Mouse (Mus musculus) limb, embryonic 14.5 days (tissue): Measurements from ENCODE around the gene Phkg2. TPM values are rescaled to one million over a fixed set of nuclear protein-coding genes. Genes with fewer than 3 reads are reported as not detected.
"Not testable (repeated sequence)": the region's sequence is repeated elsewhere in the genome, so short reads cannot be mapped to it uniquely, and the experiment has no call there.

ENCODE experiments used
- ATAC-seq: fragments of 200-750 bp; cut with Nextera tagmentation; 2 replicates; pipeline ENCODE4 v1.8.0; 2017; ENCODE audit warnings: low read depth, moderate number of reproducible peaks, moderate TSS enrichment; ENCODE audit not compliant: low FRiP score
- DNase-seq: peaks from one replicate; pipeline ENCODE4 v3.0.0-alpha.2; 2015; ENCODE audit warnings: low spot score
- H3K27ac ChIP-seq: fragments of 300-500 bp; sonication (generic); replicated peaks from 2 replicates; pipeline ENCODE4 v1.5.1; 2014; ENCODE audit warnings: low read depth, mild to moderate bottlenecking, low read length, moderate library complexity, mixed read lengths
- H3K27me3 ChIP-seq: fragments of 300-500 bp; sonication (generic); 2 replicates; pipeline ENCODE4 v1.6.1; 2014; ENCODE audit warnings: low read length, mixed read lengths; ENCODE audit not compliant: control insufficient read depth, insufficient read depth
- H3K36me3 ChIP-seq: fragments of 300-500 bp; sonication (generic); 2 replicates; pipeline ENCODE4 v1.6.1; 2014; ENCODE audit warnings: mild to moderate bottlenecking, low read length, moderate library complexity, mixed read lengths; ENCODE audit not compliant: control insufficient read depth, insufficient read depth
- H3K4me1 ChIP-seq: fragments of 300-500 bp; sonication (generic); 2 replicates; pipeline ENCODE4 v1.6.1; 2014; ENCODE audit warnings: antibody characterized with exemption, low read length, mixed read lengths; ENCODE audit not compliant: control insufficient read depth, insufficient read depth
- H3K4me2 ChIP-seq: fragments of 300-500 bp; sonication (generic); replicated peaks from 2 replicates; pipeline ENCODE4 v1.6.1; 2014; ENCODE audit warnings: low read depth, mild to moderate bottlenecking, low read length, moderate library complexity; ENCODE audit not compliant: severe bottlenecking
- H3K4me3 ChIP-seq: fragments of 300-500 bp; sonication (generic); replicated peaks from 2 replicates; pipeline ENCODE4 v1.5.1; 2014; ENCODE audit warnings: low read length
- H3K9ac ChIP-seq: fragments of 300-500 bp; sonication (generic); 2 replicates; pipeline ENCODE4 v1.6.1; 2014; ENCODE audit warnings: mild to moderate bottlenecking, low read depth, low read length, moderate library complexity; ENCODE audit not compliant: severe bottlenecking
- H3K9me3 ChIP-seq: fragments of 300-500 bp; sonication (generic); 2 replicates; pipeline ENCODE4 v1.6.1; 2016; ENCODE audit warnings: low read length; ENCODE audit not compliant: control insufficient read depth
- POLR2A ChIP-seq: fragments of 200-500 bp; IDR thresholded peaks from 2 replicates; pipeline ENCODE4 v1.8.0; 2012; ENCODE audit warnings: inconsistent platforms, mild to moderate bottlenecking, moderate library complexity, borderline replicate concordance; ENCODE audit not compliant: insufficient read depth, insufficient read length; ENCODE audit errors: extremely low read depth
- WGBS: fragments of 180-500 bp; shearing (Covaris S2); extraction: QIAGEN DNeasy Blood & Tissue Kit; methylation state at CpG from one replicate; pipeline ENCODE4 v1.1.7; 2014; 5-methylcytosine and 5-hydroxymethylcytosine counted together
- polyA plus RNA-seq, 2 experiments: library from polyadenylated mRNA; depleted of rRNA in 1 of 2; stranded (reverse) in 1 of 2; unstranded in 1 of 2; fragments of >200 nt; fragmentation: Nextera tagmentation in 1 of 2; extraction: Ambion mirVana in 1 of 2; gene quantifications; 2 replicates each; pipeline versions ENCODE4 v1.2.1 to v1.2.3; 2012 to 2014

Phkg2 gene
- polyA plus RNA-seq, 2 experiments: 36.3 to 99.1 TPM

GRCm38 (mm10) chr7:127617962-127618361 is 44.8 kb downstream of the Phkg2 start:
- DNase-seq (no peak), ATAC-seq (no peak)
- 48% methylated on average over 2 of the region's 2 CpGs for WGBS
- H3K27ac ChIP-seq: no peak overlapping the region
- H3K4me3 ChIP-seq: no peak overlapping the region
- peaks cover 10% of the 10 kb centered on the region; the same call in 1 of the 2 replicates for H3K4me1 ChIP-seq
- TF ChIP-seq POLR2A: no peak
- no peak overlapping the region for H3K9ac ChIP-seq
- H3K27me3 ChIP-seq: no peaks in the 10 kb centered on the region
- H3K9me3 ChIP-seq: no peaks in the 10 kb centered on the region
- no peaks in the 10 kb centered on the region for H3K36me3 ChIP-seq
- H3K4me2 ChIP-seq: no peak overlapping the region

DNA sequence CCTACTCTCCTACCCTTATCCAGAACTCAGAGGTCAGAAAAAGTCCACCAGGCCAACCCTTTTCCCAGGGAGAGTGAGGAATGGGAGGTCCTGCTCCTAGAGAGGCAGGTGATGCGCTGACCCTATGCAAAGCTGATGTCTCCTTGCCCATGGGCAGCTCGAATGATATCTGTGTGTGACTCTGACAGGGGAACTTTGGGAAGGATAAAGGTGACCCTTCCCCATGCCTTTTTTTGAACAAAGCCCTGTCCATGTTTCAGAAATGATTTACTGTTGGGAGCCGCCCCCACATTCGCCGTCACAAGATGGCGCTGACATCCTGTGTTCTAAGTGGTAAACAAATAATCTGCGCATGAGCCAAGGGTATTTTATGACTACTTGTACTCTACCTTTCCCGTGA is 45.3 kb downstream of the Phkg2 start:
- not testable (repeated sequence) for H3K4me1 ChIP-seq, ATAC-seq, H3K4me2 ChIP-seq, H3K27me3 ChIP-seq, H3K27ac ChIP-seq, DNase-seq, H3K36me3 ChIP-seq, H3K9ac ChIP-seq, H3K4me3 ChIP-seq, H3K9me3 ChIP-seq
- WGBS: 87% methylated on average over 7 of the region's 8 CpGs

- Histone ChIP-seq H3K4me1 (no peaks in the 10 kb centered on the region), H3K9me3 (no peaks in the 10 kb centered on the region), H3K27ac (no peak overlapping the region), H3K9ac (no peak overlapping the region), H3K36me3 (no peaks in the 10 kb centered on the region), H3K4me2 (no peak overlapping the region), H3K4me3 (no peak overlapping the region), H3K27me3 (no peaks in the 10 kb centered on the region)
- ATAC-seq (no peak), DNase-seq (no peak)
- no peak for TF ChIP-seq POLR2A
- WGBS: 96% methylated on average over 7 of the region's 7 CpGs
Measured at GRCm38 (mm10) chr7:127626039-127626438, 52.9 kb downstream of the Phkg2 start.

GRCm38 (mm10) chr7:127626471-127626870 is 53.3 kb downstream of the Phkg2 start:
- no peaks in the 10 kb centered on the region for H3K4me1 ChIP-seq
- TF ChIP-seq POLR2A: no peak
- H3K9me3 ChIP-seq: no peaks in the 10 kb centered on the region
- H3K4me3 ChIP-seq: no peak overlapping the region
- DNase-seq: no peak
- H3K9ac ChIP-seq: no peak overlapping the region
- no peaks in the 10 kb centered on the region for H3K36me3 ChIP-seq
- no peak overlapping the region for H3K4me2 ChIP-seq
- H3K27me3 ChIP-seq: no peaks in the 10 kb centered on the region
- no peak for ATAC-seq
- 82% methylated on average over 4 of the region's 4 CpGs for WGBS
- no peak overlapping the region for H3K27ac ChIP-seq

- no peak for TF ChIP-seq POLR2A
- DNase-seq: no peak
- WGBS: 77% methylated on average over 5 of the region's 5 CpGs
Measured at GRCm38 (mm10) chr7:127628646-127629045, 55.5 kb downstream of the Phkg2 start.

DNA sequence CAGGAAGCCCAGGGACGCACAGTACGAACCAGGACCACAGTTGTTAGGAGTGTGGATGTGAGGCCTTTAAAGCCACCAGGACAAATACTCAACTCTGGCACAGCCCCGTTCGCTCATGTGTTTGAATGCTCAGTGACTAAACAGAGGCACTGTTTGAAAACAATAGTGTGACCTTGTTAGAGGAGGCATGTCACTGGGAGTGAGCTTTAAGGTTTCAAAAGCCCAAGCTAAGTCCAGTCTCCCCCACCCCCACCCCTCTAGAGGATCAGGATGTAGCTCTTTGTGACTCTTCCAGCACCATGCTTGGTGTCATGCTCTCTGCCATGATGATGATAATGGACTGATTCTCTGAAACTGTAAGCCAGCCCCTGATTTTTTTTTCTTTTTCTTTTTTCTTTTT is 58.3 kb downstream of the Phkg2 start:
- Histone ChIP-seq H3K9me3 (no peaks in the 10 kb centered on the region), H3K4me1 (0 out of 2 replicates have a peak, but pooled peaks cover under 1% of the 10 kb centered on the region), H3K4me2 (no peak overlapping the region), H3K9ac (no peak overlapping the region), H3K27ac (no peak overlapping the region), H3K27me3 (no peaks in the 10 kb centered on the region), H3K36me3 (no peaks in the 10 kb centered on the region), H3K4me3 (no peak overlapping the region)
- 92% methylated on average over 4 of the region's 4 CpGs for WGBS
- no peak for TF ChIP-seq POLR2A
- DNase-seq (no peak), ATAC-seq (no peak)

More at GRCm38 (mm10) chr7:127628646-127629045, 55.5 kb downstream of the Phkg2 start:
- Histone ChIP-seq H3K4me3 (no peak overlapping the region), H3K9ac (no peak overlapping the region), H3K4me1 (no peaks in the 10 kb centered on the region), H3K4me2 (no peak overlapping the region), H3K27me3 (no peaks in the 10 kb centered on the region), H3K36me3 (no peaks in the 10 kb centered on the region), H3K9me3 (no peaks in the 10 kb centered on the region), H3K27ac (no peak overlapping the region)
- ATAC-seq: no peak

Other genes starting within 250 kb of the Phkg2 start
- gene Zfp768, start 227.8 kb upstream of the Phkg2 start, polyA plus RNA-seq (2012; rRNA removed): 38.4 and 51.9 TPM in 2 replicates
- 5.5 and 5.9 TPM in 2 replicates for gene Zfp768, start 227.8 kb upstream of the Phkg2 start, polyA plus RNA-seq (2014; fragmentation: Nextera tagmentation; extraction: Ambion mirVana)
- gene Zfp747, start 197.3 kb upstream of the Phkg2 start, polyA plus RNA-seq (2012; rRNA removed): 7.3 and 8.0 TPM in 2 replicates
- gene Zfp747, start 197.3 kb upstream of the Phkg2 start, polyA plus RNA-seq (2014; fragmentation: Nextera tagmentation; extraction: Ambion mirVana): 7.0 and 7.2 TPM in 2 replicates
- 3.5 and 3.9 TPM in 2 replicates for gene 9130019O22Rik, start 186.2 kb upstream of the Phkg2 start, polyA plus RNA-seq (2012; rRNA removed)
- gene 9130019O22Rik, start 186.2 kb upstream of the Phkg2 start, polyA plus RNA-seq (2014; fragmentation: Nextera tagmentation; extraction: Ambion mirVana): 4.5 and 6.4 TPM in 2 replicates
- gene E430018J23Rik, start 179.7 kb upstream of the Phkg2 start, polyA plus RNA-seq (2012; rRNA removed): 8.8 and 11.6 TPM in 2 replicates
- 7.3 and 10.1 TPM in 2 replicates for gene E430018J23Rik, start 179.7 kb upstream of the Phkg2 start, polyA plus RNA-seq (2014; fragmentation: Nextera tagmentation; extraction: Ambion mirVana)
- gene Zfp764, start 166.5 kb upstream of the Phkg2 start, polyA plus RNA-seq (2012; rRNA removed): 7.8 and 8.8 TPM in 2 replicates
- gene Zfp764, start 166.5 kb upstream of the Phkg2 start, polyA plus RNA-seq (2014; fragmentation: Nextera tagmentation; extraction: Ambion mirVana): 8.4 and 9.1 TPM in 2 replicates
- 18.6 and 24.8 TPM in 2 replicates for gene Zfp688, start 151.3 kb upstream of the Phkg2 start, polyA plus RNA-seq (2012; rRNA removed)
- gene Zfp688, start 151.3 kb upstream of the Phkg2 start, polyA plus RNA-seq (2014; fragmentation: Nextera tagmentation; extraction: Ambion mirVana): 24.3 and 25.2 TPM in 2 replicates
- 10.2 and 14.7 TPM in 2 replicates for gene Zfp689, start 124.2 kb upstream of the Phkg2 start, polyA plus RNA-seq (2012; rRNA removed)
- gene Zfp689, start 124.2 kb upstream of the Phkg2 start, polyA plus RNA-seq (2014; fragmentation: Nextera tagmentation; extraction: Ambion mirVana): 7.7 and 10.5 TPM in 2 replicates
- gene Prr14, start 113.7 kb upstream of the Phkg2 start, polyA plus RNA-seq (2012; rRNA removed): 65.8 and 86.0 TPM in 2 replicates
- gene Prr14, start 113.7 kb upstream of the Phkg2 start, polyA plus RNA-seq (2014; fragmentation: Nextera tagmentation; extraction: Ambion mirVana): 43.7 and 49.7 TPM in 2 replicates
- 49.8 and 57.2 TPM in 2 replicates for gene Fbrs, start 94.1 kb upstream of the Phkg2 start, polyA plus RNA-seq (2012; rRNA removed)
- gene Fbrs, start 94.1 kb upstream of the Phkg2 start, polyA plus RNA-seq (2014; fragmentation: Nextera tagmentation; extraction: Ambion mirVana): 17.3 and 21.1 TPM in 2 replicates
- gene Srcap, start 61.4 kb upstream of the Phkg2 start, polyA plus RNA-seq (2012; rRNA removed): 21.4 and 37.2 TPM in 2 replicates
- gene Srcap, start 61.4 kb upstream of the Phkg2 start, polyA plus RNA-seq (2014; fragmentation: Nextera tagmentation; extraction: Ambion mirVana): 44.1 and 54.8 TPM in 2 replicates
- 17.4 and 19.6 TPM in 2 replicates for gene Gm42715, start 53.8 kb upstream of the Phkg2 start, polyA plus RNA-seq (2012; rRNA removed)
- gene Gm42715, start 53.8 kb upstream of the Phkg2 start, polyA plus RNA-seq (2014; fragmentation: Nextera tagmentation; extraction: Ambion mirVana): 15.0 and 17.0 TPM in 2 replicates
- gene Tmem265, start 11.9 kb upstream of the Phkg2 start, polyA plus RNA-seq (2012; rRNA removed): 2.4 and 4.5 TPM in 2 replicates
- gene Tmem265, start 11.9 kb upstream of the Phkg2 start, polyA plus RNA-seq (2014; fragmentation: Nextera tagmentation; extraction: Ambion mirVana): 7.1 and 9.3 TPM in 2 replicates
- gene Ccdc189, start 15.3 kb downstream of the Phkg2 start, polyA plus RNA-seq (2012; rRNA removed): 9.7 and 10.6 TPM in 2 replicates
- 5.4 and 8.1 TPM in 2 replicates for gene Ccdc189, start 15.3 kb downstream of the Phkg2 start, polyA plus RNA-seq (2014; fragmentation: Nextera tagmentation; extraction: Ambion mirVana)
- 49.1 and 51.9 TPM in 2 replicates for gene Rnf40, start 15.4 kb downstream of the Phkg2 start, polyA plus RNA-seq (2012; rRNA removed)
- gene Rnf40, start 15.4 kb downstream of the Phkg2 start, polyA plus RNA-seq (2014; fragmentation: Nextera tagmentation; extraction: Ambion mirVana): 42.5 and 49.5 TPM in 2 replicates
- 23.8 and 24.5 TPM in 2 replicates for gene Zfp629, start 42.5 kb downstream of the Phkg2 start, polyA plus RNA-seq (2012; rRNA removed)
- gene Zfp629, start 42.5 kb downstream of the Phkg2 start, polyA plus RNA-seq (2014; fragmentation: Nextera tagmentation; extraction: Ambion mirVana): 13.9 and 19.2 TPM in 2 replicates
- 74.7 and 90.0 TPM in 2 replicates for gene Bcl7c, start 135.6 kb downstream of the Phkg2 start, polyA plus RNA-seq (2012; rRNA removed)
- gene Bcl7c, start 135.6 kb downstream of the Phkg2 start, polyA plus RNA-seq (2014; fragmentation: Nextera tagmentation; extraction: Ambion mirVana): 95.4 and 102 TPM in 2 replicates
- gene Ctf1, start 139.4 kb downstream of the Phkg2 start, polyA plus RNA-seq (2012; rRNA removed): 53.6 and 82.9 TPM in 2 replicates
- 34.9 and 41.6 TPM in 2 replicates for gene Ctf1, start 139.4 kb downstream of the Phkg2 start, polyA plus RNA-seq (2014; fragmentation: Nextera tagmentation; extraction: Ambion mirVana)
- 0.03 TPM in 1 of 2 replicates, not detected in the other for gene Ctf2, start 158.8 kb downstream of the Phkg2 start, polyA plus RNA-seq (2012; rRNA removed)
- 0.22 and 0.34 TPM in 2 replicates for gene Ctf2, start 158.8 kb downstream of the Phkg2 start, polyA plus RNA-seq (2014; fragmentation: Nextera tagmentation; extraction: Ambion mirVana)
- gene Fbxl19, start 171.2 kb downstream of the Phkg2 start, polyA plus RNA-seq (2012; rRNA removed): 64.5 and 81.3 TPM in 2 replicates
- 4.4 and 6.8 TPM in 2 replicates for gene Fbxl19, start 171.2 kb downstream of the Phkg2 start, polyA plus RNA-seq (2014; fragmentation: Nextera tagmentation; extraction: Ambion mirVana)
- gene Orai3, start 196.5 kb downstream of the Phkg2 start, polyA plus RNA-seq (2012; rRNA removed): 22.8 and 29.6 TPM in 2 replicates
- gene Orai3, start 196.5 kb downstream of the Phkg2 start, polyA plus RNA-seq (2014; fragmentation: Nextera tagmentation; extraction: Ambion mirVana): 10.5 and 11.6 TPM in 2 replicates
- 29.7 and 31.8 TPM in 2 replicates for gene Setd1a, start 203.3 kb downstream of the Phkg2 start, polyA plus RNA-seq (2012; rRNA removed)
- gene Setd1a, start 203.3 kb downstream of the Phkg2 start, polyA plus RNA-seq (2014; fragmentation: Nextera tagmentation; extraction: Ambion mirVana): 27.3 and 32.0 TPM in 2 replicates
- 0.44 and 0.61 TPM in 2 replicates for gene Gm49388, start 212.3 kb downstream of the Phkg2 start, polyA plus RNA-seq (2012; rRNA removed)
- not detected in 2 replicates for gene Gm49388, start 212.3 kb downstream of the Phkg2 start, polyA plus RNA-seq (2014; fragmentation: Nextera tagmentation; extraction: Ambion mirVana)
- 28.0 and 28.7 TPM in 2 replicates for gene Hsd3b7, start 227.3 kb downstream of the Phkg2 start, polyA plus RNA-seq (2012; rRNA removed)
- gene Hsd3b7, start 227.3 kb downstream of the Phkg2 start, polyA plus RNA-seq (2014; fragmentation: Nextera tagmentation; extraction: Ambion mirVana): 14.3 and 16.5 TPM in 2 replicates